Mouse (Mus musculus) midbrain, postnatal 0 days (tissue): Measurements from ENCODE around the gene Gucy2e. TPM values are rescaled to one million over a fixed set of nuclear protein-coding genes. Genes with fewer than 3 reads are reported as not detected.
A peak's percentile ranks its signal among the peaks of the same experiment; 100 is the strongest.

ENCODE experiments used
- ATAC-seq: fragments of 200-750 bp; cut with Nextera tagmentation; 2 replicates; pipeline ENCODE4 v1.8.0; 2017; ENCODE audit warnings: moderate number of reproducible peaks, mild to moderate bottlenecking, moderate TSS enrichment, moderate library complexity; ENCODE audit not compliant: low FRiP score
- DNase-seq: peaks from one replicate; pipeline ENCODE4 v3.0.0-alpha.2; 2015; ENCODE audit warnings: low spot score
- H3K27ac ChIP-seq: fragments of 300-500 bp; sonication (generic); 2 replicates; pipeline ENCODE4 v1.5.1; 2014; ENCODE audit warnings: low read depth, mild to moderate bottlenecking, low read length, mixed read lengths
- H3K27me3 ChIP-seq: fragments of 300-500 bp; sonication (generic); 2 replicates; pipeline ENCODE4 v1.6.1; 2014; ENCODE audit warnings: low read length, control low read depth, mixed read lengths; ENCODE audit not compliant: insufficient read depth
- H3K36me3 ChIP-seq: fragments of 300-500 bp; sonication (generic); 2 replicates; pipeline ENCODE4 v1.6.1; 2014; ENCODE audit warnings: low read length, control low read depth, mixed read lengths; ENCODE audit not compliant: insufficient read depth
- H3K4me1 ChIP-seq: fragments of 300-500 bp; sonication (generic); 2 replicates; pipeline ENCODE4 v1.6.1; 2014; ENCODE audit warnings: mild to moderate bottlenecking, control low read depth, antibody characterized with exemption, low read length, mixed read lengths; ENCODE audit not compliant: insufficient read depth
- H3K4me2 ChIP-seq: fragments of 300-500 bp; sonication (generic); 2 replicates; pipeline ENCODE4 v1.6.1; 2014; ENCODE audit warnings: low read depth, mild to moderate bottlenecking, low read length, mixed read lengths; ENCODE audit not compliant: poor library complexity, severe bottlenecking
- H3K4me3 ChIP-seq: fragments of 300-500 bp; sonication (generic); 2 replicates; pipeline ENCODE4 v1.5.1; 2014; ENCODE audit warnings: low read depth, mild to moderate bottlenecking, low read length, moderate library complexity
- H3K9ac ChIP-seq: fragments of 300-500 bp; sonication (generic); replicated peaks from 2 replicates; pipeline ENCODE4 v1.6.1; 2014; ENCODE audit warnings: mild to moderate bottlenecking, low read length, moderate library complexity, mixed read lengths; ENCODE audit not compliant: poor library complexity, severe bottlenecking
- H3K9me3 ChIP-seq: fragments of 300-500 bp; sonication (generic); 2 replicates; pipeline ENCODE4 v1.6.1; 2016; ENCODE audit warnings: low read length, control low read depth
- CTCF ChIP-seq: IDR thresholded peaks from 2 replicates; pipeline ENCODE4 v1.5.1; 2016; ENCODE audit warnings: antibody characterized with exemption, mild to moderate bottlenecking
- WGBS: fragments of 180-500 bp; shearing (Covaris S2); extraction: QIAGEN DNeasy Blood & Tissue Kit; methylation state at CpG from one replicate; pipeline ENCODE4 v1.1.7; 2014; 5-methylcytosine and 5-hydroxymethylcytosine counted together
- polyA plus RNA-seq: library from polyadenylated mRNA; unstranded; fragments of >200 nt; fragmentation: Nextera tagmentation; extraction: Ambion mirVana; gene quantifications from 2 replicates; pipeline ENCODE4 v1.2.1, GENCODE M21; 2015
- total RNA-seq: library from RNA; depleted of rRNA; stranded (reverse); fragments of >200 nt; gene quantifications from 2 replicates; pipeline ENCODE4 v1.2.3, GENCODE M21; 2014

The Gucy2e gene
- total and polyA plus RNA-seq, 2 experiments from 2014 or later: 1.0 to 1.4 TPM

- ATAC-seq: no peak
- no peaks in the 10 kb centered on the region for H3K36me3 ChIP-seq
- WGBS: 84% methylated on average over 13 of the region's 13 CpGs
Measured at GRCm38 (mm10) chr11:69268100-69268499, 31.3 kb upstream of the Gucy2e start.

GRCm38 (mm10) chr11:69267341-69267740 is 30.5 kb upstream of the Gucy2e start:
- Histone ChIP-seq H3K9ac (no peak overlapping the region), H3K4me2 (no peak overlapping the region), H3K4me3 (no peak overlapping the region), H3K9me3 (no peaks in the 10 kb centered on the region), H3K27ac (no peak overlapping the region), H3K27me3 (no peaks in the 10 kb centered on the region), H3K36me3 (no peaks in the 10 kb centered on the region), H3K4me1 (peaks cover 3% of the 10 kb centered on the region; the same call in 1 of the 2 replicates)
- DNase-seq (peak; percentile 71), ATAC-seq (no peak)
- peak; percentile 72 for TF ChIP-seq CTCF
- 31% methylated on average over 7 of the region's 7 CpGs for WGBS

More at GRCm38 (mm10) chr11:69268100-69268499, 31.3 kb upstream of the Gucy2e start:
- Histone ChIP-seq H3K27ac (no peak overlapping the region), H3K4me1 (peaks cover 3% of the 10 kb centered on the region; the same call in 1 of the 2 replicates), H3K27me3 (no peaks in the 10 kb centered on the region), H3K9ac (no peak overlapping the region), H3K9me3 (no peaks in the 10 kb centered on the region), H3K4me2 (no peak overlapping the region), H3K4me3 (no peak overlapping the region)
- no peak for TF ChIP-seq CTCF
- DNase-seq: no peak

DNA sequence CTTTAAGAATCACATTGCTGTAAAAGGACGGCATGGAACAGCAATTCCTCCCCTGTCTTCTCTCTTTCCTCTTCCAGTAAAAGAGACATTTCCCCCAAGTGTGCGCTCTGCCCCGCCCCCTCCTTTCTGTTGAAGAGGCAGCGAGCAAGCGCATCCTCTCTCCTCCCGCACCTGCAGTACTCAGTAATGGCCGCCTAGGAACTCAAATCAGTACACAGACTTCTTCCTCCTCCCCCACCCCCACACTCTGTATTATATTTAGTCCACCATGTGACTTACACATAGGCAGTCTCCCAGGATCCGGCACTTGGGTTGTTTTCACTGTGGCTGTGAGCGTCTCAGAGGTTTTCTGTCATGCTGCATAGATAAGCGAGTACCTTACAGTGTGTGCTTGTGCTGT is 29.4 kb upstream of the Gucy2e start:
- ATAC-seq (peak; percentile 89), DNase-seq (peak; percentile 89)
- TF ChIP-seq CTCF: peak; percentile 38
- H3K4me2 ChIP-seq: peak overlapping the region; percentile 33
- peaks cover 3% of the 10 kb centered on the region; the same call in 1 of the 2 replicates for H3K4me1 ChIP-seq
- no peak overlapping the region for H3K9ac ChIP-seq
- peak overlapping the region; percentile 9; the same call in 1 of the 2 replicates for H3K4me3 ChIP-seq
- H3K36me3 ChIP-seq: no peaks in the 10 kb centered on the region
- no peaks in the 10 kb centered on the region for H3K9me3 ChIP-seq
- peak overlapping the region; percentile 52 for H3K27ac ChIP-seq
- 6% methylated on average over 10 of the region's 10 CpGs for WGBS
- H3K27me3 ChIP-seq: no peaks in the 10 kb centered on the region

DNA sequence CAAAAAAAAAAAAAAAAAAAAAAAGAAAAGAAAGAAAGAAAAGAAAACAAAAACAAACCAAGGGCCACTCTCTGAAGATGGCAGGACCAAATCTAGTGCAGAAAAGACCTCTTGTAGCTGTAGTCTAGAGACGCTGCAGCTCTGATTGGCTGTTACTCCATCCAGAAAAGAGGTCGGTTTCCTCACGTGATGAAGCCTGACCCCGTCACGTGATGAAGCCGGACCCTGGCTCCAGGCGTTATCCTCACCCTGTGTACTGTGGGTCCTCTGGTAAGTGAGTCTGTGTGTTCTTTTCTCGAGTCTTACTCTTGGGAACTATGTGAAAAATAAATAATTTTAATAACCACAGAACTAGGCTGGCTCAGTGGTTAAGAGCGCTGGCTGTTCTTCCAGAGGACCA is 28.6 kb upstream of the Gucy2e start:
- ATAC-seq: no peak
- no peak overlapping the region for H3K9ac ChIP-seq
- peaks cover 3% of the 10 kb centered on the region; the same call in 1 of the 2 replicates for H3K4me1 ChIP-seq
- H3K27ac ChIP-seq: peak overlapping the region; percentile 52
- H3K36me3 ChIP-seq: no peaks in the 10 kb centered on the region
- TF ChIP-seq CTCF: no peak
- H3K4me3 ChIP-seq: no peak overlapping the region
- no peaks in the 10 kb centered on the region for H3K27me3 ChIP-seq
- no peaks in the 10 kb centered on the region for H3K9me3 ChIP-seq
- no peak overlapping the region for H3K4me2 ChIP-seq
- 77% methylated on average over 9 of the region's 9 CpGs for WGBS
- DNase-seq: no peak

DNA sequence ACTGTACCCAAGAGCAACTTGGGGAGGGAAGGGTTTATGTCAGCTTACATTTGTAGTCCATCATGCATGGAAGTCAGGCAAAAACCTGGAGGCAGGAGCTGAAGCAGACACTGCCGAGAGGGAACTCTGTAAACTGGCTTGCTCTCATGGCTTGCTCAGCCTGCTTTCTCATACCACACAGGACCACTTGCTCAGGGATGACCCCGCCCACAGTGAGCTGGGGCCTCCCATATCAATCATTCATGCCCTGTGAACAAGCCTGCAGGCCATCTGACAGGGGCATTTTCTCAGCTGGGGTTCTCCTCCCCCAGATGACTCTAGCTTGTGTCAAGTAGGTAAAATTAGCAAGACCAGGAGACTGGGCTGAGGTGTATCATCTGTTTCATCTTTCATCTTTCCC is 27.4 kb upstream of the Gucy2e start:
- Histone ChIP-seq H3K27me3 (no peaks in the 10 kb centered on the region), H3K9me3 (no peaks in the 10 kb centered on the region), H3K4me3 (no peak overlapping the region), H3K4me1 (peaks cover 3% of the 10 kb centered on the region; the same call in 1 of the 2 replicates), H3K36me3 (no peaks in the 10 kb centered on the region), H3K4me2 (no peak overlapping the region), H3K9ac (no peak overlapping the region), H3K27ac (no peak overlapping the region)
- WGBS: 86% methylated on average over 2 of the region's 2 CpGs
- TF ChIP-seq CTCF: no peak
- ATAC-seq: no peak
- no peak for DNase-seq

- Histone ChIP-seq H3K4me1 (no peaks in the 10 kb centered on the region), H3K27ac (no peak overlapping the region), H3K36me3 (no peaks in the 10 kb centered on the region), H3K4me2 (no peak overlapping the region), H3K4me3 (no peak overlapping the region), H3K9me3 (no peaks in the 10 kb centered on the region), H3K9ac (no peak overlapping the region), H3K27me3 (no peaks in the 10 kb centered on the region)
- WGBS: 92% methylated on average over 1 of the region's 1 CpGs
- TF ChIP-seq CTCF: no peak
- DNase-seq (no peak), ATAC-seq (no peak)
Measured at GRCm38 (mm10) chr11:69260111-69260510, 23.3 kb upstream of the Gucy2e start.
